Mouse (Mus musculus) cerebellum, adult 2 months (tissue): ENCODE data around the gene Fbxw8.

Source experiments
- CTCF ChIP-seq: fragments of 200-500 bp; IDR thresholded peaks from 2 replicates; pipeline ENCODE4 v1.5.1; 2011; ENCODE audit warnings: low read depth, mild to moderate bottlenecking, control low read depth, low read length, moderate library complexity, borderline replicate concordance; ENCODE audit not compliant: insufficient read depth
- POLR2A ChIP-seq: fragments of 200-500 bp; IDR thresholded peaks from 2 replicates; pipeline ENCODE4 v1.6.1; 2011; ENCODE audit warnings: low read length, control low read depth, borderline replicate concordance; ENCODE audit not compliant: insufficient read depth

DNA sequence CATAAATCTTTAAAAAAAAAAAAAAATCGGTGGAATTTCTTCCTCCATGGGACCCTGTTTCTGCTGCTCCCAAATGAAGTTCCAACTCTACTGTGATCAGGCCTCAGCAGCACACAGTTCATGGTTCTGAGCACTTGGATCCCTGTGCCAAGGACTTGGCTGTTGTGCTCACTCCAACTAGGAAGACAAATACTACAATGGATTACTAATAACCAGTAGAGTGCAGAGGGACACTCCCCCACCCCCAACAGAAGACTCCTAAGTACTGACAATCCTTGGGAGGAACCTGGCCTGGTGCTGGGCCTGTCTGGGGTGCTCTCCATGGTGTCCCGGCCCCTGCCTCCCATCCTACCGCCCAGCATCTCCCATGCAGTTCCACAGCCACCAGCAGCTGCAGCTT is 36.9 kb downstream of the Fbxw8 start:
- TF ChIP-seq CTCF (no peak), POLR2A (no peak)
